Mouse (Mus musculus): ENCODE data around the gene Lrp8. TPM values are rescaled to one million over a fixed set of nuclear protein-coding genes. Genes with fewer than 3 reads are reported as not detected.
A peak's percentile ranks its signal among the peaks of the same experiment; 100 is the strongest.

The Lrp8 gene
- total RNA-seq, 2 experiments from 2014 or later: 207 to 215 TPM

GRCm38 (mm10) chr4:107837910-107838309, 35.8 kb downstream of the Lrp8 start:
- intact Hi-C loops (cut with DNase I): loop anchor here (5.0 kb wide), 1 partner anchor 36 kb away; the partner anchor contains the start of gene Lrp8
- peak; percentile 57 for DNase-seq

GRCm38 (mm10) chr4:107843687-107844086, 41.6 kb downstream of the Lrp8 start:
- intact Hi-C loops (cut with DNase I): loop anchor here (2.0 kb wide), 1 partner anchor 105 kb away; no protein-coding TSS in a partner anchor
- peak; percentile 73 for DNase-seq

- peak; percentile 84 for DNase-seq
- intact Hi-C loops (cut with DNase I): loop anchor here (2.0 kb wide), 1 partner anchor 106 kb away; no protein-coding TSS in a partner anchor
Measured at GRCm38 (mm10) chr4:107844971-107845370, 42.9 kb downstream of the Lrp8 start.

- intact Hi-C loops (cut with DNase I): no loop called here
- no peak for DNase-seq
Measured at GRCm38 (mm10) chr4:107846795-107847194, 44.7 kb downstream of the Lrp8 start.

GRCm38 (mm10) chr4:107848546-107848945, 46.5 kb downstream of the Lrp8 start:
- DNase-seq: no peak
- intact Hi-C loops (cut with DNase I): no loop called here

- intact Hi-C loops (cut with DNase I): no loop called here
- DNase-seq: no peak
Measured at GRCm38 (mm10) chr4:107849621-107850020, 47.6 kb downstream of the Lrp8 start.

- DNase-seq: no peak
- intact Hi-C loops (cut with DNase I): no loop called here
Measured at GRCm38 (mm10) chr4:107850091-107850490, 48.0 kb downstream of the Lrp8 start.

- DNase-seq: no peak
- intact Hi-C loops (cut with DNase I): no loop called here
Measured at GRCm38 (mm10) chr4:107853333-107853732, 51.3 kb downstream of the Lrp8 start.

- DNase-seq: no peak
- intact Hi-C loops (cut with DNase I): no loop called here
Measured at GRCm38 (mm10) chr4:107853836-107854235, 51.8 kb downstream of the Lrp8 start.

- intact Hi-C loops (cut with DNase I): no loop called here
- DNase-seq: peak; percentile 65
Measured at GRCm38 (mm10) chr4:107856958-107857686, 55.1 kb downstream of the Lrp8 start.

GRCm38 (mm10) chr4:107858995-107859394, 56.9 kb downstream of the Lrp8 start:
- DNase-seq: no peak
- intact Hi-C loops (cut with DNase I): no loop called here

- intact Hi-C loops (cut with DNase I): no loop called here
- DNase-seq: no peak
Measured at GRCm38 (mm10) chr4:107864866-107865265, 62.8 kb downstream of the Lrp8 start.

GRCm38 (mm10) chr4:107879254-107880050, 77.4 kb downstream of the Lrp8 start, which contains the start of gene Magoh:
Gene Magoh (plus strand): TSS chr4:107879755.
- intact Hi-C loops (cut with DNase I): no loop called here
- DNase-seq: peak; percentile 98

- no peak for DNase-seq
- intact Hi-C loops (cut with DNase I): no loop called here
Measured at GRCm38 (mm10) chr4:107881631-107882030, 79.6 kb downstream of the Lrp8 start.

GRCm38 (mm10) chr4:107886371-107886770, 84.3 kb downstream of the Lrp8 start:
- intact Hi-C loops (cut with DNase I): no loop called here
- DNase-seq: no peak

GRCm38 (mm10) chr4:107889385-107889730, 87.3 kb downstream of the Lrp8 start:
- DNase-seq: peak; percentile 9

GRCm38 (mm10) chr4:107889731-107890432, 87.8 kb downstream of the Lrp8 start, which contains the start of gene 0610037L13Rik:
Gene 0610037L13Rik (plus strand): TSS chr4:107889813.
- intact Hi-C loops (cut with DNase I): no loop called here
- peak; percentile 93 for DNase-seq

More at GRCm38 (mm10) chr4:107889385-107889730, 87.3 kb downstream of the Lrp8 start:
- intact Hi-C loops (cut with DNase I): no loop called here

GRCm38 (mm10) chr4:107892663-107893062, 90.6 kb downstream of the Lrp8 start:
- no peak for DNase-seq
- intact Hi-C loops (cut with DNase I): no loop called here

- intact Hi-C loops (cut with DNase I): no loop called here
- no peak for DNase-seq
Measured at GRCm38 (mm10) chr4:107899211-107899927, 97.3 kb downstream of the Lrp8 start.

- DNase-seq: no peak
- intact Hi-C loops (cut with DNase I): no loop called here
Measured at GRCm38 (mm10) chr4:107900206-107900605, 98.1 kb downstream of the Lrp8 start.

Measured in left cerebral cortex, postnatal 4 days (tissue).